Mouse (Mus musculus) kidney, embryonic 15.5 days (tissue): ENCODE measurements around the gene Cep89. TPM values are rescaled to one million over a fixed set of nuclear protein-coding genes. Genes with fewer than 3 reads are reported as not detected.

Source experiments
- polyA plus RNA-seq: library from polyadenylated mRNA; unstranded; fragments of >200 nt; fragmentation: Nextera tagmentation; extraction: Ambion mirVana; gene quantifications from 2 replicates; pipeline ENCODE4 v1.2.1, GENCODE M21; 2015

The Cep89 gene
- polyA plus RNA-seq, 1 experiment from 2014 or later: 63.3 TPM

Other genes with a start within 250 kb of the Cep89 start
- gene Slc7a10, start 210.7 kb upstream of the Cep89 start, polyA plus RNA-seq: 1.1 and 2.4 TPM in 2 replicates
- gene Lrp3, start 181.5 kb upstream of the Cep89 start, polyA plus RNA-seq: 5.2 and 6.3 TPM in 2 replicates
- gene Gpatch1, start 78.6 kb upstream of the Cep89 start, polyA plus RNA-seq: 19.5 and 20.4 TPM in 2 replicates
- 14.3 and 14.4 TPM in 2 replicates for gene Rhpn2, start 62.9 kb upstream of the Cep89 start, polyA plus RNA-seq
- 19.4 and 20.2 TPM in 2 replicates for gene Faap24, start 199 bp upstream of the Cep89 start, polyA plus RNA-seq
- 8.4 and 9.2 TPM in 2 replicates for gene Slc7a9, start 51.8 kb downstream of the Cep89 start, polyA plus RNA-seq
- 0.23 and 0.43 TPM in 2 replicates for gene Tdrd12, start 140.7 kb downstream of the Cep89 start, polyA plus RNA-seq
- 66.6 and 68.0 TPM in 2 replicates for gene Nudt19, start 159.3 kb downstream of the Cep89 start, polyA plus RNA-seq
- 0.23 TPM in 2 replicates for gene Rgs9bp, start 188.5 kb downstream of the Cep89 start, polyA plus RNA-seq
- 34.3 and 38.7 TPM in 2 replicates for gene Ankrd27, start 189.2 kb downstream of the Cep89 start, polyA plus RNA-seq